Comparison of ENCODE assay signal across 26 mouse cellular contexts in the genomic region with DNA sequence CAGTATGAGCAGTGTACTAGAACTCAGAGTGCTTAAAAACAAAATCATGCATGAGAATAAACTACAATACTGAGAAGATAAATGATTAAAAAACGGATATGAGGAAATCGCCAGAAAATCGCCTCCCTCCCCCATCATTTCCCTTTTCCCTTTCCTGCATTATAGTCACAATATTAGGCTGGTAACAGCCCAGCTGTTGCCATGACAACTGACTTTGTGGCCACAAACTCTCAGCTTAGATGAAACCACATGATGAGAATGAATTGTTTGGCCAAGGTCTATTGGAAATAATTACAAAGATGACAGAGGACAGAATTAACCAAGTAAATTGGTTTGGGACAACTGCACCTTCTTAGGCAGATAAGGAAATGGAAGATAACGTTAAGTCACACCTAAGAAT.
DNase-seq lines count a peak whose midpoint lies in the region; ATAC-seq lines count a peak whose summit lies in the region.
"Had no signal": no experiment of that assay in that cellular context is flagged by ENCODE, and none has a peak within 500 bp of the region (broad histone marks: within the 10 kb centered on the region; RNA-seq: fewer than 3 reads in every experiment).

No protein-coding gene starts in this region.

- H3K4me3 ChIP-seq in hindbrain, embryonic 16.5 days (ENCODE audit: low read length): no peak overlapping the region
- no peak overlapping the region for H3K4me3 ChIP-seq in hindbrain, embryonic 12.5 days
- H3K4me3 ChIP-seq in midbrain, embryonic 15.5 days: no peak overlapping the region
- H3K4me3 ChIP-seq: forebrain, embryonic 15.5 days; megakaryocyte, embryonic 14.5 days had no signal

- WGBS in hindbrain, embryonic 16.5 days: 57% methylated on average over 4 of the region's 4 CpGs
- WGBS in hindbrain, embryonic 12.5 days: 69% methylated on average over 4 of the region's 4 CpGs
- 56% methylated on average over 4 of the region's 4 CpGs for WGBS in midbrain, embryonic 15.5 days

- H3K4me2 ChIP-seq in hindbrain, embryonic 16.5 days (ENCODE audit: low read length): no peak overlapping the region
- H3K4me2 ChIP-seq in hindbrain, embryonic 12.5 days (replicated peaks): no peak overlapping the region
- H3K4me2 ChIP-seq in midbrain, embryonic 15.5 days: no peak overlapping the region
- H3K4me2 ChIP-seq: forebrain, embryonic 15.5 days; heart, embryonic 11.5 days had no signal

- H3K9ac ChIP-seq in hindbrain, embryonic 16.5 days (ENCODE audit: low read depth, low read length): no peak overlapping the region
- H3K9ac ChIP-seq in hindbrain, embryonic 12.5 days: no peak overlapping the region
- no peak overlapping the region for H3K9ac ChIP-seq in midbrain, embryonic 15.5 days
- H3K9ac ChIP-seq: forebrain, embryonic 15.5 days; liver, embryonic 14.5 days had no signal

- H3K27ac ChIP-seq in hindbrain, embryonic 16.5 days (ENCODE audit: low read depth, low read length): no peak overlapping the region
- no peak overlapping the region for H3K27ac ChIP-seq in hindbrain, embryonic 12.5 days
- H3K27ac ChIP-seq in midbrain, embryonic 15.5 days: no peak overlapping the region
- H3K27ac ChIP-seq: forebrain, embryonic 15.5 days; liver, embryonic 14.5 days had no signal

- H3K9me3 ChIP-seq in hindbrain, embryonic 16.5 days (ENCODE audit: control insufficient read depth, low read length): no peaks in the 10 kb centered on the region
- H3K9me3 ChIP-seq in hindbrain, embryonic 12.5 days (replicated peaks): no peaks in the 10 kb centered on the region
- no peaks in the 10 kb centered on the region for H3K9me3 ChIP-seq in midbrain, embryonic 15.5 days
- H3K9me3 ChIP-seq: forebrain, embryonic 15.5 days; megakaryocyte, embryonic 14.5 days had no signal

- DNase-seq in embryo, embryonic 10.5 days (ENCODE audit: low spot score): peak; percentile 15
- no peak for DNase-seq in embryo, embryonic 11 days
- peak; percentile 11 for DNase-seq in 416B (ENCODE audit: low read depth)
- DNase-seq in spleen, postnatal 14 days (ENCODE audit: low spot score in 2 of 2): no peak
- DNase-seq in kidney, postnatal 36 days: no peak
- DNase-seq: adrenal gland, adult 8-10 months; cerebellum, adult 11-12 months; cerebellum, adult 9-11 months; gastrocnemius, postnatal 25 days; heart, adult 11 months; heart, postnatal 4 days; kidney, adult 11 months; kidney, postnatal 14 days; liver; lung, adult 2 months; lung, postnatal 4 days; thymus, postnatal 25 days had no signal

- H3K36me3 ChIP-seq in hindbrain, embryonic 16.5 days (ENCODE audit: control insufficient read depth, insufficient read depth, low read length): no peaks in the 10 kb centered on the region
- H3K36me3 ChIP-seq in hindbrain, embryonic 12.5 days: no peaks in the 10 kb centered on the region
- no peaks in the 10 kb centered on the region for H3K36me3 ChIP-seq in midbrain, embryonic 15.5 days (replicated peaks)
- H3K36me3 ChIP-seq: forebrain, embryonic 15.5 days; G1E had no signal

- ATAC-seq in hindbrain, embryonic 16.5 days: peak; percentile 56; the same call in 1 of the 2 replicates
- ATAC-seq in hindbrain, embryonic 12.5 days (ENCODE audit: low FRiP score): no peak
- ATAC-seq in midbrain, embryonic 15.5 days (replicated peaks): 0 out of 2 replicates have a peak, but pooled peaks have one; percentile 58
- ATAC-seq: forebrain, embryonic 15.5 days; inflammation-experienced regulatory T-cells, adult 6 months had no signal

- H3K27me3 ChIP-seq in hindbrain, embryonic 16.5 days (replicated peaks; ENCODE audit: control insufficient read depth, insufficient read depth, low read length): no peaks in the 10 kb centered on the region
- no peaks in the 10 kb centered on the region for H3K27me3 ChIP-seq in hindbrain, embryonic 12.5 days
- no peaks in the 10 kb centered on the region for H3K27me3 ChIP-seq in midbrain, embryonic 15.5 days (replicated peaks)
- H3K27me3 ChIP-seq: forebrain, embryonic 15.5 days; megakaryocyte, embryonic 14.5 days had no signal

- no peaks in the 10 kb centered on the region for H3K4me1 ChIP-seq in hindbrain, embryonic 16.5 days (ENCODE audit: control insufficient read depth, insufficient read depth, low read depth, low read length)
- no peaks in the 10 kb centered on the region for H3K4me1 ChIP-seq in hindbrain, embryonic 12.5 days
- H3K4me1 ChIP-seq in midbrain, embryonic 15.5 days: no peaks in the 10 kb centered on the region
- H3K4me1 ChIP-seq: forebrain, embryonic 15.5 days; megakaryocyte, embryonic 14.5 days had no signal

Comparison
In these comparisons a context has a peak if more than half of its experiments do, and no peak if none do; other contexts are left out.
1. DNase-seq: peak in embryo, embryonic 10.5 days (single experiment) and 416B (single experiment); none in embryo, embryonic 11 days (single experiment), spleen, postnatal 14 days (0 of 2) and kidney, postnatal 36 days (0 of 2).